Mouse (Mus musculus) erythroblast, embryonic 14.5 days (primary cell): Measurements from ENCODE around the gene Arsj.

Experiments used
- GATA1 ChIP-seq: IDR thresholded peaks from 2 replicates; pipeline ENCODE4 v1.6.1; 2012; ENCODE audit warnings: low read length, inconsistent platforms, mixed read lengths
- TAL1 ChIP-seq: IDR thresholded peaks from 3 replicates; pipeline ENCODE4 v1.6.1; 2012; ENCODE audit warnings: low read length, inconsistent platforms, mixed read lengths

DNA sequence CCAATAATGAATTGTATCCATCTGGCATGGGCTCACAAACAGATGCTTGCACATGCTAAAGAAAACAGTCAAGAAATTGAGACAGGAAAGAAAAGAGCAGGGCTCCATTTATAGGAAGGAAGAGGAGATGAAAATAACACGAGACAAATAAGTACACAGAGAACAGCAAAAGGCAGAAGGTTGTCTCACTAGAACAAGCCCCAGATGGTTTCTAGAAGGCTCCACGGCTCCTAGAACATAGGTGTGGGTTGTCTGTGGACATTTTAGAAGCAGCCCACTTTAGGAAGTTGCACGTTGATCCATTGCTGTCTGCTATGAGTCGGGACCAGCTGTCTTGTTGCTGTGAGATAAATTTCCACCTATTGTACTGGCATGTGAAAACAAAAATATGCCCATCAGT lies 37.2 kb downstream of the Arsj start:
- TF ChIP-seq GATA1, result no peak
- TF ChIP-seq TAL1, result no peak
